Mouse (Mus musculus) neural tube, embryonic 10.5 days (tissue): Measurements from ENCODE around the gene Tcp1.
A peak's percentile ranks its signal among the peaks of the same experiment; 100 is the strongest.
"Not testable (repeated sequence)": the region's sequence is repeated elsewhere in the genome, so short reads cannot be mapped to it uniquely, and the experiment has no call there.

Experiments
- DNase-seq: peaks from one replicate; pipeline ENCODE4 v3.0.0-alpha.2; 2017; ENCODE audit warnings: low spot score; ENCODE audit errors: extremely low spot score

Gene Tcp1

GRCm38 (mm10) chr17:12910391-12910790, 5.1 kb upstream of the Tcp1 start:
- DNase-seq, result no peak

GRCm38 (mm10) chr17:12915881-12916583, 531 bp downstream of the Tcp1 start, which contains the start of gene Mrpl18:
Gene Mrpl18, minus strand, starts transcription at chr17:12916345.
- peak; percentile 99 for DNase-seq

GRCm38 (mm10) chr17:12916588-12917380, 1.3 kb downstream of the Tcp1 start:
- DNase-seq, result no peak

- DNase-seq, result no peak
These were observed 5.6 kb downstream of the Tcp1 start for GRCm38 (mm10) chr17:12921073-12921472.

GRCm38 (mm10) chr17:12925001-12925400, 9.5 kb downstream of the Tcp1 start:
- no peak for DNase-seq

GRCm38 (mm10) chr17:12925703-12926180, 10.2 kb downstream of the Tcp1 start:
- DNase-seq, result no peak

- not testable (repeated sequence) for DNase-seq
These were observed 16.1 kb downstream of the Tcp1 start for GRCm38 (mm10) chr17:12931576-12931975.

- DNase-seq, result no peak
These were observed 20.2 kb downstream of the Tcp1 start for GRCm38 (mm10) chr17:12935719-12936118.

GRCm38 (mm10) chr17:12937412-12937970, 22.0 kb downstream of the Tcp1 start:
- no peak for DNase-seq

GRCm38 (mm10) chr17:12938077-12938476, 22.6 kb downstream of the Tcp1 start:
- DNase-seq, result no peak

GRCm38 (mm10) chr17:12939377-12940148, 24.1 kb downstream of the Tcp1 start:
- not testable (repeated sequence) for DNase-seq

GRCm38 (mm10) chr17:12940151-12940805, 24.8 kb downstream of the Tcp1 start, which contains the start of gene Acat3:
Gene Acat3, minus strand, starts transcription at chr17:12940600.
- DNase-seq, result no peak

- no peak for DNase-seq
These were observed 26.2 kb downstream of the Tcp1 start for GRCm38 (mm10) chr17:12941543-12942260.

- no peak for DNase-seq
These were observed 27.1 kb downstream of the Tcp1 start for GRCm38 (mm10) chr17:12942459-12943162.

- no peak for DNase-seq
These were observed 34.2 kb downstream of the Tcp1 start for GRCm38 (mm10) chr17:12949669-12950068.

- no peak for DNase-seq
These were observed 41.2 kb downstream of the Tcp1 start for GRCm38 (mm10) chr17:12956664-12957063.

- not testable (repeated sequence) for DNase-seq
These were observed 43.9 kb downstream of the Tcp1 start for GRCm38 (mm10) chr17:12959377-12959776.

- peak; percentile 91 for DNase-seq
These were observed 44.9 kb downstream of the Tcp1 start, which contains the start of gene Acat2 for GRCm38 (mm10) chr17:12960331-12960873. Gene Acat2, minus strand, starts transcription at chr17:12960747.

GRCm38 (mm10) chr17:12963476-12963875, 48.0 kb downstream of the Tcp1 start:
- DNase-seq, result no peak
